Mouse (Mus musculus) cerebellum, adult 2 months (tissue): Measurements from ENCODE around the gene Nup153. TPM values are rescaled to one million over a fixed set of nuclear protein-coding genes. Genes with fewer than 3 reads are reported as not detected.

Source experiments
- DNase-seq, 2 experiments: peaks; one replicate each; pipeline ENCODE4 v3.0.0; 2021
- H3K27ac ChIP-seq: fragments of 200-500 bp; 2 replicates; pipeline ENCODE4 v1.5.1; 2012; ENCODE audit warnings: low read length, control low read depth, inconsistent platforms; ENCODE audit not compliant: insufficient read depth
- H3K27me3 ChIP-seq: fragments of 200-500 bp; 2 replicates; pipeline ENCODE4 v1.6.1; 2012; ENCODE audit warnings: inconsistent platforms, mild to moderate bottlenecking, low read length, moderate library complexity; ENCODE audit not compliant: control insufficient read depth, insufficient read depth
- H3K4me1 ChIP-seq: fragments of 200-500 bp; 2 replicates; pipeline ENCODE4 v1.6.1; 2011; ENCODE audit warnings: low read length; ENCODE audit not compliant: control insufficient read depth, insufficient read depth
- H3K4me3 ChIP-seq: fragments of 200-500 bp; replicated peaks from 2 replicates; pipeline ENCODE3; 2011; ENCODE audit warnings: mild to moderate bottlenecking, low read depth, low read length, control low read depth; ENCODE audit not compliant: insufficient read depth
- CTCF ChIP-seq: fragments of 200-500 bp; IDR thresholded peaks from 2 replicates; pipeline ENCODE4 v1.5.1; 2011; ENCODE audit warnings: low read depth, mild to moderate bottlenecking, control low read depth, low read length, moderate library complexity, borderline replicate concordance; ENCODE audit not compliant: insufficient read depth
- POLR2A ChIP-seq: fragments of 200-500 bp; IDR thresholded peaks from 2 replicates; pipeline ENCODE4 v1.6.1; 2011; ENCODE audit warnings: low read length, control low read depth, borderline replicate concordance; ENCODE audit not compliant: insufficient read depth
- WGBS: fragments of 180-500 bp; shearing (Covaris S2); methylation state at CpG from one replicate; pipeline ENCODE4 v1.1.7; 2018; 5-methylcytosine and 5-hydroxymethylcytosine counted together
- polyA plus RNA-seq: library from polyadenylated mRNA; depleted of rRNA; stranded (reverse); fragments of >200 nt; gene quantifications from 2 replicates; pipeline ENCODE4 v1.2.3, GENCODE M21; 2012

Nup153 gene
- polyA plus RNA-seq, 1 experiment: 33.8 TPM

DNA sequence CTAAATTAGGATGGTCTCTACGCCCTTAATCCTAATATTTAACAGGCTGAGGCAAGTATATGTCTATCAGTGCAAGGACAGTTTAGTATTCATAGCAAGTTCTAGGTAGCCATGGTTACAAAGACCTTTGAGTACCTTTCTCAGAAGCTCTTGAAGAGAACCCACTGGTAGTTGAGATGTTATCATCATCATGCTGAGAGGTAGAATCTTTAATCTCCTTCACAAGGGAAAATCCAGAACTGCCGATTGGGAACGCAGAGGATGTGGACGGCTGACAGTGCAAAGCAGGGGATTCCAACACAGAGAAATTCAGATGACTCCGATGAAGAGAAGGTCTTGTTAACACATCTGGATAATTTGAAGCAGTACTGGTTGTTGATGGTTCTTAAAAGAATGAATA is 14.3 kb downstream of the Nup153 start:
- 86% methylated on average over 5 of the region's 5 CpGs for WGBS
- DNase-seq: no peak
- Histone ChIP-seq H3K27me3 (no peaks in the 10 kb centered on the region), H3K4me3 (no peak overlapping the region), H3K4me1 (no peaks in the 10 kb centered on the region), H3K27ac (no peak overlapping the region)
- TF ChIP-seq POLR2A (no peak), CTCF (no peak)

DNA sequence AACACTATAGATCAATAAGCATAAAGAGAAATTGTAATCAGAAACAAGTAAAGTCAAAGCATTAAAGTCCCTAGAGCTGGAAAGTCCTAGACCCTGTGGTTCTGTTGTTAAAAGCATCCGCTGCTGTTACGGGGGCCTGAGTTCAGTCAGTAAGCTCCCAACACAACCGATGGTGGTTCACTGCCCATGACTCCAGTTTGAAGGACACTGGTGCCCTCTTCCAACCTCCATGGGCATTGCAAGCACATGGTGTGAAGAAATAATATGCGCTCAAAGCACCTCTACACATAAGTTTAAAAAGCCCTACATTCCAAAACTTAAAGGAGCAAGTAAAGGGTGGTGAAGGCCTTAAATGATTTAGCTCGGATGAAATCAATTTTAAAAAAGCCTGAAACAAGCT is 24.6 kb downstream of the Nup153 start:
- Histone ChIP-seq H3K27ac (no peak overlapping the region), H3K4me3 (no peak overlapping the region), H3K4me1 (no peaks in the 10 kb centered on the region), H3K27me3 (no peaks in the 10 kb centered on the region)
- TF ChIP-seq CTCF (peak; percentile 35; the same call in 1 of the 2 replicates), POLR2A (no peak)
- WGBS: 80% methylated on average over 5 of the region's 5 CpGs
- no peak for DNase-seq

DNA sequence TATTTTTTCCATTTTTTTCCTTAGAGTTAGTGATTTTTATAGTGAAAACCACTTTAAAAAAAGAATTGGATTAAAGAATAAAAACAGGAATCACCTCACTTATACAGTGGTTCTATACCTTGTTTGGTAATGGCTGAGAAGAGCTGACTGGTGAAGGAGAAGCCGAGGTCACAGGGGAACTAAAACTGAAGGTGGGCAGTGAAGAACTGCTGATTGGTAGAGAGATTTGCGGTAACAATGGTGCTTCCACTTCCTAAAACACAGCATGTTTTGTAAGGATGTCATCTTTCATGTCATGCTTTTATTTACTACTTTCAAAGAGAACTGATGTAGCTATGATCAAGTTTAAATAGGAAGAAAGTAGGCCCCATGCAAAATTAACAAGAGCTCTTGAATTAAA is 26.3 kb downstream of the Nup153 start:
- Histone ChIP-seq H3K27me3 (no peaks in the 10 kb centered on the region), H3K27ac (no peak overlapping the region), H3K4me1 (no peaks in the 10 kb centered on the region), H3K4me3 (no peak overlapping the region)
- 94% methylated on average over 2 of the region's 2 CpGs for WGBS
- no peak for DNase-seq
- no peak for TF ChIP-seq CTCF
- no peak for TF ChIP-seq POLR2A

DNA sequence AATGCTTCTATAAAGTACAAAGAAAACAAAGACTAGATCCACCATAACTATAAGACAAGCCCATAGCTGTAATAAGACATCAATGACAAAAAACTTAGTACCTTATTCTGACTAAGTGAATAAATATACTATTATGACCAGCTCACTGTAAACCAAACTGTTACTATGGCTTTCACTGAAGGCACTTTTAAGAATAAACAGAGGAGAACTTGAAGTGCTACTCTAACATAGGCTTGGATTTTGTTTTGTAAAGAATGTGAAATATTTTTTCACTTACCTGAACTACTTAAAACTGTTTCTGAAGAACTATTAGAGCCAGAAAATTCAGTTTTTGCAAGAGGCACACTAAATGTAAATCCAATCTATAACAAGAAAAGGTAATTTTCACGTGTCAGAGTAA is 28.4 kb downstream of the Nup153 start:
- Histone ChIP-seq H3K4me3 (no peak overlapping the region), H3K27me3 (no peaks in the 10 kb centered on the region), H3K4me1 (no peaks in the 10 kb centered on the region), H3K27ac (no peak overlapping the region)
- 94% methylated on average over 1 of the region's 1 CpGs for WGBS
- TF ChIP-seq CTCF (no peak), POLR2A (no peak)
- no peak for DNase-seq

DNA sequence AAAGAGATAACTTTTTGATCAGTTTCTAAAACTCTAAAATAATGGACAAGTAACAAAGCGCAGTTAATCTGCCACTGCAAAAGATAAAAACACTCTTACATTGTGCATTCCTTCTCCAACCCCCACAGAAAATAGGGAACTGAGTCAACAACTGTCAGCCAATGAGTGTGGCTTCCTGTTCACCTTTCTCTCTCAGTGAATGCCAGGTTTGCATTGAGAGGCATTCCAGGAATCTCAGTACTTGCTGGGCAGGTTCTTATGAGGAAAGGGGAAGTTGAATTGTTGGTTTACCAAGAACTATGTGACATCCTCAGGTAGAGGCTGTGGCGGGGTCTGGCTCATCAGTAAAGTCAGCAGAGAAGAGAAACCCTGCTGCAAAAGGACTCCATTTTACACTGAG is 31.0 kb downstream of the Nup153 start:
- H3K4me1 ChIP-seq: no peaks in the 10 kb centered on the region
- no peak for DNase-seq
- no peak overlapping the region for H3K4me3 ChIP-seq
- H3K27ac ChIP-seq: no peak overlapping the region
- TF ChIP-seq POLR2A: no peak
- no peak for TF ChIP-seq CTCF
- no peaks in the 10 kb centered on the region for H3K27me3 ChIP-seq
- 98% methylated on average over 2 of the region's 2 CpGs for WGBS

DNA sequence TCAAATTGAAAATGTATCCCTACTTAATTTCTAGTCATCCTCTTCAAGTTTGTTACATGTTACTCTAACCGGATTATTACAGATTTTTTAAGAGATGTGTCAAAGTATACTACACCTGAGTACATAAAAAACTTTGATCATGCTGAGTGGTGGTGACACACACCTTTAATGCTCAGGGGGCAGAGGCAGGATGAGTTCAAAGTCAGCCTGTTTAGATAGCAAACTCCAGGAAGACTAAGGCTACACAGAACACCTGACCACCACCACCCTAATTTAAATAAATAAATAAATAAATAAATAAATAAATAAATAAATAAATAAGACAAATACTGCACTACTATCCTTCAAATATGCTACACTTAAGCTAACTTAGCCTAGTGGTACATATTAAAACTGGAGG is 31.8 kb downstream of the Nup153 start:
- no peak for TF ChIP-seq CTCF
- no peak for TF ChIP-seq POLR2A
- DNase-seq: no peak
- WGBS: 93% methylated on average over 1 of the region's 1 CpGs
- Histone ChIP-seq H3K4me3 (no peak overlapping the region), H3K27ac (no peak overlapping the region), H3K27me3 (no peaks in the 10 kb centered on the region), H3K4me1 (no peaks in the 10 kb centered on the region)

DNA sequence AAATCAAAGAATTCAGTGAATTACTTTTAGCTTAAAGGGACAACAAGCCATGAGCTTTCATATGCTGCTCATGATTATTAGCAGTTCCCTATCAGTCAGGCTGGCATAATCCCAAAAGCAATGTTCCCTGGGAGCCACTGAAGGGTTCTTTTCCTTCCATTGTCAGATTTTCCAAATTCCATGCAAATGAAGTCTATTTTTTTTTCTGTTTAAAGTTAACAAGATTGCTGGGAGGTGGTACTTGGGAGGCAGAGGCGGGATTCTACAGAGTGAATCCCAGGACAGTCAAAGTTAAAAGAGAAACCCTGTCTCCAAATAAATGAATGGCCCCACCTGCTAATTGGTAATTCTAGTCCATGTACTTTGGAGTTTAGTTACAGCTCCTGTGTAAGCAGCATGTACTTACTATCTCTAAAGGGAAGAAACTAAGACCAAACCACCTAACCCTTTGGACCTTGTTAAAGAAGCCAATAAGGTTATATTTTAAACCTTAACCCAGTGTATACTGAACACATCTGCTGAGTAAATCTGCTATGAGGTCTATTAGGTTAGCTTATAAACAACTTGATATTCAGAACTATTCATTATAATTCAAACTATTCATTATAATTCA is 32.3 kb downstream of the Nup153 start:
- Histone ChIP-seq H3K4me3 (no peak overlapping the region), H3K27me3 (no peaks in the 10 kb centered on the region), H3K27ac (no peak overlapping the region), H3K4me1 (0 out of 2 replicates have a peak, but pooled peaks cover 2% of the 10 kb centered on the region)
- no peak for DNase-seq
- WGBS: 80% methylated on average over 1 of the region's 1 CpGs
- TF ChIP-seq CTCF: no peak
- TF ChIP-seq POLR2A: no peak

DNA sequence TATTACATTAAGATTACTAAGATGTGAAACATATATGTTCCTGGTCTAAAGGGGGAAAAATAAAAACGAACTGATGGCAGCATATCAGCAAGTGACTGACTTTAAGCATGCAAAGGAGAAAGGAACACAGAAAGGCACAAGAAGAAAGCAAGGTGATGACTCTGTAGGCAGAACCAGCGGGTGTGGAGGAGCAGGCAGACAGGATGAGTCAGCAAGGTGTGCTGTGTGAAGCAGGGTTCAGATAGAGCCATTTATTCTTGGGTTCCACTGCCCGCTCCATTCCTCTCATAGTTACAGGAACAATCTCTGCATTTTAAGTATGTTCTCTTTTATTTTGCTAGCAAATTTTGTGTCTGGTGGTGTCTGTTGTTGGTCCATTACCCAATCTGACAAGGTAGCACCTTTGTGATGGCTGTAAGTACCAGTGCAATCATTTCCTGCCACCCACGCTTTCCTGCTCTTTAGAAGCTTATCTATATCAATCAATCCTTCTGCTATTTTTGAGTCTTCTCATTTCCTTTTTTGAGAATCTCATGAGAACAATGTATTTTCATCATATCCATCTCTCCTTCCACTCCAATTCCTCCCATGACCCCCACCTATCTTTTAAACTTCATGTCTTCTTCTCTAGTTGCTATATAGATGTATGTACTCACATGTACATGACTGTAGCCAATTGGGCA is 37.0 kb downstream of the Nup153 start:
- no peak overlapping the region for H3K27ac ChIP-seq
- H3K27me3 ChIP-seq: no peaks in the 10 kb centered on the region
- 0 out of 2 replicates have a peak, but pooled peaks cover 2% of the 10 kb centered on the region for H3K4me1 ChIP-seq
- 75% methylated on average over 4 of the region's 4 CpGs for WGBS
- TF ChIP-seq CTCF: no peak
- no peak for TF ChIP-seq POLR2A
- DNase-seq: no peak
- H3K4me3 ChIP-seq: no peak overlapping the region
